Mouse (Mus musculus): Measurements from ENCODE around the gene Cutc.

Cutc gene

DNA sequence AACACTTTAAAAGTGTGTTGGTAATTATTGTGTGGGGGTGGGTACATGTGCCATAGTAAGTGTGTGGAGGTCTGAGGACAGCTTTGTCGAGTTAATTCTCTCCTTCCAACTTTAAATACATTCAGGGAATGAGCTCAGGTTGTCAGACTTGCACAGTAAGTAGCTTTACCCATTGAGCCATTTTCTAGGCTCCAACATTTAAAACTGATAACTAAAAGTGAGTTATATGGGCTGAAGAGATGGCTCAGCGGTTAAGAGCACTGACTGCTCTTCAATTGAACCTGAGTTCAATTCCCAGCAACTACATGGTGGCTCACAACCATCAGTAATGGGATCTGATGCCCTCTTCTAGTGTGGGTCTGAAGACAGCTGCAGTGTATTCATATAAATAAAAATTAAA, 1.4 kb downstream of the Cutc start:
- no peak for DNase-seq

DNA sequence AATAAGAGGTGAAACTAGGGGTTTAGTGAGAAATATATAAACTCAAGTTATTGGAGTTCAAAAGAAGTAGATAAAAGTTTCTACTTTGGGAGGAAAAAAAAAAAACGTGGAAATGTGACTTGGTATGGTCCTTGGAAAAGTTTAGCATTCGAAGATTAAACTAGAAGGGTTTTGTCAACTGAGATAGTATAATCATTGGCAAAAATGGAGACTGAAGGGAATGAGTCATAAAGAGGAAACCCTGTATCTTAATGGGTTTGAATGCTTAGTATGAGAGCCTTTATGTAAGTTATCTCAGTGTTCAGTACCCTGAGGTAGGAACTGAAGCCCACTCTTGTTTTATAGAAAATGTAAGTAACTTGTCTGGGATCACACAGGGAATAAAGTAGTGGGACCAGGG, 2.1 kb downstream of the Cutc start:
- DNase-seq = no peak

DNA sequence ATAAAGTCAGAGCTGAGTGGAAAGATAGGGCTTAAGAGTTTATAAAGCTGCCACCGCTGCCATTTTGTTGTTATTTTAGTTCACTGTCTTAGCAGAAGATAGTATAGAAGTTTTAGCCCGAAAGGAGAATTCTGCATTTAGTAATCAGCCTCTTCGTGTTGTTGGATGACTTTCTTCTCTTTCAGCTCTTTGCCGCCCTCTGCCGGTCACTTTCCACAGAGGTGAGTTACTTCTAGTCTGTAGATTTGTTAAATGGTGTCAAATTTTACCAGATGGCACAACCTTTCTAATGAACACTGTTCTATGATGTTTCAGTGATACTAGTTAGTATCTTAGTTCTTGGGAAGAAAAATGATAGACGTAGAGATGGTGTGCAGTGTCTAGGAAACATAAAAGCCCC, 7.7 kb downstream of the Cutc start:
- peak; percentile 60 for DNase-seq

DNA sequence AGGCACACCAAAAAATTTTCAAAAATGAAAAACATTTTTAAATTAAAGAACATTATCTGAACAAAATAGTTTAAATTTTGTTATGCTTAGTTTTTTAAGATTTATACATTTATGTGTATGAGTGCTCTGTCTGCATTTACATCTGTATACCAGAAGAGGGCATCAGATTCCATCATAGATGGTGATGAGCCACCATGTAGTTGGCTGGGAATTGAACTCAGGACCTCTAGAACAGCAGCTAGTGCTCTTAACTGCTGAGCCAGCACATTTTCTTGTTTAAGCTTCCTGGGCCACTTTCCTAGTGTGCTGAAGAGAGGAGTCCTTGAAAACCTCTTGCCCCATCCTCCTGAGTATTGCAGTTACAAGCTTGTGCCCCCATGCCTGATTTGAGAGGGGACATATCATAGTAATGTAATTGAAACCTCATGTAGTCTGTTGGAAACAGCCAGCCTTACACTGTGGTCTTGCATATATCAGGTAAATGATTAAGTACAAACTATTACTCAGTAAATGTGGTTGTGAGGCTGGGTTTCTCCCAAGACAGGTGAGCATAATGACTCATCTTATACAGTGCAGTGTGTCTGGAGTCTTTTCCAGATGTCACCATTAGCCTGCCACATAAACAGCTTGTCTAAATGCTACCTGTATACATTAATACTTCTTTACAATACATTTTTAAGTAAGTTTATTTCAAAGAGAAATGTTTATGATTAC, 8.9 kb downstream of the Cutc start:
- DNase-seq = no peak

DNA sequence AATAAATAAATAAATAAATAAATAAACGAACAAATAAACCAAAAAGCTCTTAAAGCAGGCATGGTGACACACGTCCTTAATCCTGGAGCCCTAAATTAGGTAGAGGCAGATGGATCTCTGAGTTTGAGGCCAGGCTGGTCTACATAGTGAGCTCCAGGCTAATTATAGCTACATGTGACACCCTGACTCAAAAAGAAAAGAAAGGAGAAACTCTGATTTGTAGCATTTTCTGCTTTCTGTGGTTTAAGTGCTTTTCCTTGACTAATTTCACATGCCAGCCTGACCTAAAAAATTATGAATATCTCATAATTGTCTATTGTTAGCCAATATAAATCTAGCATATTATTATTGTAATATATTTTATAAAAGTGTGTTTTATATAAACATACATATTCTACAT, 9.6 kb downstream of the Cutc start:
- no peak for DNase-seq

DNA sequence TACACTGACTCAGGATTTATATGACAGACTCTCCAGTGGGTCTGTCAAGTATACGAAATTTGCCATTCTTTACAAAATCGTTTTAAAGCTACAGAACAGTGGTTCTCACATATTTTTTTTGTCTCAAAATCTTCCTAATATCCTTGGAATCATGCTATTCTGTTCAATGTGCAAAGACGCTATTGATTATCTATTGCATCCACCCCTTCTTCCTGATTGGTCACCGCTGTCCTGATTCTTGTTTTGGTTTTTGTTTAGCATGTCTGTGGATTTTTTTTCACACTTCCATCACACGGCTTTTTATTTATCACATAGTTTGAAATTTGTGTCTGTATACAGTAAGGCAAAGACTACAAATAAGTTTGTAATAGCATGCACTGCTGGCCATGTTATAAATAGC, 13.7 kb downstream of the Cutc start:
- no peak for DNase-seq

DNA sequence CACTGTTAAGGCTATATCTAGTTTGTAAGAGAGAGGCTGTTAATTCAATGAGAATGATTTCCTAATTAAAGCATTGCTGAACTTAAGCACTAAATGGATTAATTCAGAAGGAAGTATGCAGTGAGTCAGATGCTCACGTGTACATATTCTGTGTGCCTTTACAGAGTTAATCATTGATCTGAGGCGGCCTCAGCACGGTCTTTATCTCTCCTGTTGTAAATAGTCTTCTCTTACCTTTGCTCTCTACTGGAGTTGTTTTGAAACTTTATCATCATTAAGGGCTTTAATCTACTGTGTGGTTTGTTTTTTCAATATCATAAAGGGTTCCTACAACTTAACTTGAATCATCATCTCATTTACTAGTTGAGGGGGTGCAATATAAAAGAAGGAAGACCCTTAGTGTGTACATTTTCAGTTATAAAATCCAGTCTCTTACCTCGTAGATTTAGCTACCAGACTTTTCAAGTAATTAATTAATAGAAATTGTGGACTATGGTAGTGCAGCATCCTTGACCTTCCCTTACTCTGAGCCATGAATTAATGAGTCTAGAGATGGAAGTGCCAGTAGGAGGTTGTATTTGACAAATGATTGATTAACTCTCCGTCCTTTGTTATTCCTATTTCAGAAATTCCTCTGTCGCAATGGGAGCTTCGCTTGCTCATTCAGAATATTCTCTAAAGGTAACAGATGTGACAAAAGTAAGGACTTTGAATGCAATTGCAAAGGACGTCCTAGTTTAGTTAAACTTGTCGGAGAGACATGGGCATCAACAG, 14.9 kb downstream of the Cutc start:
- no peak for DNase-seq

DNA sequence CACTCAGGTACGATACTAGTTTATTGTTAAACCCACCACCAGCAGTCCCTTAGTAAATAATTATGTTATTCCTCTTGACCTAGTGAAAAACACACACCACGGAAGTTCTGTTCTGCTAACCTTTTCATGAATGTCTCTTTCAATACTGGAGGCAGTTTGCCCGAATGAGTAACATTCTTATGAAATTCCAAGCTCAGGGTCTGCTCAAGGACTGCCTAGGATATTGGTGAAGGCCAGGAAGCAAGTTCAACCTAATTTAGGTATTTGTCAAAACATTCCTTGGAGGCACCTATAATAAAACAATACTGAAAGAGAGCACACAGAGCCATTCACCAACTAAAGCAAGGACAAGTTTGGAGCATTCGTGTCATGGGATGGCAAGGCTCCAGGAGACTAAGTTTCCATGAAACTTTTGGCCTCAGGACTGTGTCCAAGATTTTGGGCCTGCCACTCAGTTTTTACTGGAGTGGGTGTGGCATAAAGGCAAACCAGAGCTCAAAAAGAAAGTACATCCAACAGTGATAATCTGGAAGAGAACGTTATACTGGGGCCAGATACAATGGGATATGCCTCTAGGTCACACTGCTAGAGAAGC, 16.7 kb downstream of the Cutc start:
- DNase-seq = no peak

DNA sequence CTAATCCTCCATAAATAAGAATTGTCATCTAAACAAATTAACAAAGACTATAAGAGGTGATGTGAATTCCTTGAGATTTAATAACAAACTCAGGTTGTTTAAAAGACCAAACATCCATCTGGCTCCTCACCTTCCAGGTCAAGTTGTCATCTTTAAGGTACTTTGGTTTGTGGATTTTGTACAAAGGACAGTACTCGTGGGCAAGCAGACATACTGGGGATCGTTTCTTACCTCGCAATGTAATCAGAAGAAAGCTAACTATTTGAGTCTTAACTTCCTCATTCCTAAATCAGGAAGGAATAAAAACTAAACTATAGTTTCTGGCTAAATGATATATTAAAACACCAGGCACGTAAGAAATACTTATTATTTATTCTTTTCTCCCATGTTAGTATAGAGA, 17.8 kb downstream of the Cutc start:
- no peak for DNase-seq

DNA sequence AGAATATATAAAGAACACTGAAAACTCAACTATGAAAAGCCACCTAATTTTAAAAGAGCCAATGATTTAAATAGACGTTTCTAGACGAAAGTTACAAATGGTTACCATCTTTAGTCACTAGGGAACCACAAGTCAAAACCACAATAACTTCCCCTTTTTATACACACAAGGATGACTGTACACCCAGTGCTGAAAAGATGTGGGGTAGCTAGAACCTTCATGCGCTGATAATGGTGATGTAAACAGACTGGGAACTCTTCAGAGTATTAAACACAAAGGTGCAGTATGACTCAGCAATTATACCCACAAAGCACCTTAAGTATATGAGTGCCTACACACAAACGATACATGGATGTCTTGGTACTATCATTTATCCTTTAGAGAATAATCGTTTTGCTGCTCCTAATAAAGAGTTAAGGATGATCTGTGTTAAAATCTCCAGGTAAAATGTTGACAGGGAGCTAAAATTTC, 18.7 kb downstream of the Cutc start:
- DNase-seq = no peak

DNA sequence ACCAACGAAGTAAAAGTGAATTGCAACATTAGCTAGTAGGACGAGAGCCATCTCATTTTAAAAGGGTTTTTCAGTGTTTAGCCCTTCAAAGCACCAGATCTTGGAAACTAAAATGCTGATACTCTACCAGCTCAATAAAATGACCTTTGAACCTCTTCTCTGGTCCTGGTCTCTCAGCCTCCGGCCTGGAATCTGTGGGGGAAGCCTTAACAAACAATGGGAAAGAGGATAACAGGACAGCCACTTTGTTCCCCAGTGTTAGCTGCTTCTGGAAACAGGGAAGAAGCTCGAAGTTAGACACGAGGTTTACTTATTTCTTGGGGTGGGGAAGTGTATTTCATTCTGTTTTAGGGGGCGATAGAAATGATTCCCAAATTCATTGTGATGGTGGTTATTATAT, 19.5 kb downstream of the Cutc start:
- no peak for DNase-seq

DNA sequence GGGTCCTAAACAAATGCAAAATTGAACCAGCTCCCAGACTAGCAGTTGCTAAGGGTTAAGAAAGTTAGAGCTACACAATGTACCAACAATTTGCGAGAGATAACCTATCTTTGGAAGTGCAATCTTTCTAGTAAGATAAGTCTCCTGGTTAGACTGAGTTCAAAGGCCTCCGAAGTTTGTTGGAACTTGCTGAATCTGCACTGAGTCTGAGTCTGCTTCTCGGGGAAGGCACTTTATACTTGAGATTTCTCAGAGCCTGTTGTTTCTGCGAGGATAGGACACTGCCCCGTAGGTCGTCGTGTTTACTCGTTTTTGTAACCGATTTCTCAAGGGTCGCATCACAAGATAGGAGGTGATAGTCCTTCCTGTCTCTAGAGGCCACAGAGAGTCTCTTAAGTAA, 22.6 kb downstream of the Cutc start:
- no peak for DNase-seq

DNA sequence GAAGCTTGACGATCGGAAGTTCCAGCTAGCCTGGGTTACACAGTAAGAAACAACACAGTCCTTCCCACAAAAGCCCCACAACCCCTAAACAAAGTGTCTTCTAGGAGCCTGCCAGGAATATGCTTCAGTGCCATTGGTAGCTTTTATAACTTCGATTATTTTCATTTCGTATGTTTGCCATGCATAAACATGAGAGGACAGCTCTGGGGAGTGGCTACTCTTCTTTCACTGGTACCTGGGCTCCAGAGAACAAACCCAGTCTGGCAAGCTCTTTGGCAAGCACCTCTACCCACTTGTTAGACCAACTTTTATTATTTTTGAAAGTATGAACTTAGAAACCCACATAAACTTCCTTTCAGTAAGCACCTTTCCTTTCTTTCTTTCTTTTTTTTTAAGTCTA, 23.8 kb downstream of the Cutc start:
- no peak for DNase-seq

DNA sequence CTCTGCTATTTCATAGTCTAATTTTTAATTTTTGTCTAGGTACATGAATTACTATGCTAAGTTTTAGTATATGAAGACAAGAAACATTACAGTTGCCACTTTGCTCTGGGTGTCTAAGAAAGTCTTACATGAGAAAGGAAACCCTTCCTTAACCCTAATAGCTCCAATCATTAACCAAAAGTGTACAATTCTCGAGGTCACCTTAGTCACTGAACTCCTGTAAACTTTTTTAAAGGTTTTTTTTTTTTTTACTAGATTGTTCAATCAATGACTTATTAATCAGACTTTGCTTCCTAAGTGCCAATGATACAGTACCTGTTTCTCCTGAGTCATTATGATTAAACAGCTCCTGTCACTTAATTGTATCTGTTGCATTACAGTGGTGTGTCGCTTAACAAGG, 24.5 kb downstream of the Cutc start:
- DNase-seq = no peak

DNA sequence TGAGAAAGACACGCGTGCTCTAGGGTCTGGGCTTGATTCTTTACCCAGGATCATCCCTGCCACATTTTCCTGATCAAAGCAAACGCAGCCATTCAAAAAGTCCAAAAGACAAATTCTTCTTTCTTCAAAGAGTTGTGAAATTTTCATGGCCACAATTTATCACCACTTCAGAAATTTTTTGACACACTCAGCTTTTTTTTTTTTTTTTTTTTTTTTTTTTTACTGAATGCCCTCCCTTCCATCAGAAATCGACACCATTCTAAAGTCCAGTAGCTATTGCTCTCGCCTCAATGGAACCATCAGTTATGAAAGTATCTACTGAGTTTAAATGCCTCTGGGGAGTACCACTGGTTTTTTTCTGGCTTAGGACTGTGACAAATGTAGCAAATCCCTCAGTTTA, 27.6 kb downstream of the Cutc start:
- no peak for DNase-seq

DNA sequence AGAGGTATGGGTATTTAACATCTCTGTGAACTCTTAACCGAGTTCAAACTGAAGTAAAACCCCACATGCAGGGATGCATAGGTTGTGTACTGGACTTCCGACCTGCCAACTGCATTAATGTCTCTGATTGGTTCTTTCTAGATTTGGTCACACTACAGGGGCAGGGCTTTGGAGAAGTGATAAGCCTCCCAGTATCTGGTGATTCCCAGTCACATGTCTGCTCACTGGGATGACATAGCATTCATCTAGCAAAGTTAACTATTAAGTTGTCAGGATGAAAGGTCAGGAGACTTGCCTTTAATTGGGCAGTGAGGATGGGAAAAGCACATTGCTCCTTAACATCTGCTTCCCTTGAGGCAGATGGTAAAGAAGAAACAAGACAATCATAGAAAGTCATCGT, 29.2 kb downstream of the Cutc start, which contains the start of gene Abcc2:
Gene Abcc2, plus strand, starts transcription at position 213 of the 400 bp plus-strand sequence.
- no peak for DNase-seq

DNA sequence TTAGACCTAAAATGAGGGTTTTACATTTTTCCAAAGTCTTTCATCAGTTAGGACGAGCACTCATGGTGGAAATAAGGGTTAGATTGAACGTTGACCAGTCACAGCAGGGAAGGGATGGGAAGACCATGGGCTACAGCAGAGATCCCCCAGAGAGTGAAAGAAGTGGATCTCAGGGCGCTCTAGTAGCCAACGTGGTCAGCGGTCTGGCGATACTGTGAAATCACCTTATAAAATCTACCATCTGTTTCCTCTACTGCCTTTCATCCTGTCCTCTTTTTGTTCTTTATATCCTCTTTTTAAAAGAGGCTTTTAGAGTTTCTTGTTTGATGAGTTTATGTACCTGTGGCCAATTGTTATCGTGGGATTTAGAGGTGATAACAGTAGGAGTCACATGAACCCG, 32.0 kb downstream of the Cutc start:
- no peak for DNase-seq

DNA sequence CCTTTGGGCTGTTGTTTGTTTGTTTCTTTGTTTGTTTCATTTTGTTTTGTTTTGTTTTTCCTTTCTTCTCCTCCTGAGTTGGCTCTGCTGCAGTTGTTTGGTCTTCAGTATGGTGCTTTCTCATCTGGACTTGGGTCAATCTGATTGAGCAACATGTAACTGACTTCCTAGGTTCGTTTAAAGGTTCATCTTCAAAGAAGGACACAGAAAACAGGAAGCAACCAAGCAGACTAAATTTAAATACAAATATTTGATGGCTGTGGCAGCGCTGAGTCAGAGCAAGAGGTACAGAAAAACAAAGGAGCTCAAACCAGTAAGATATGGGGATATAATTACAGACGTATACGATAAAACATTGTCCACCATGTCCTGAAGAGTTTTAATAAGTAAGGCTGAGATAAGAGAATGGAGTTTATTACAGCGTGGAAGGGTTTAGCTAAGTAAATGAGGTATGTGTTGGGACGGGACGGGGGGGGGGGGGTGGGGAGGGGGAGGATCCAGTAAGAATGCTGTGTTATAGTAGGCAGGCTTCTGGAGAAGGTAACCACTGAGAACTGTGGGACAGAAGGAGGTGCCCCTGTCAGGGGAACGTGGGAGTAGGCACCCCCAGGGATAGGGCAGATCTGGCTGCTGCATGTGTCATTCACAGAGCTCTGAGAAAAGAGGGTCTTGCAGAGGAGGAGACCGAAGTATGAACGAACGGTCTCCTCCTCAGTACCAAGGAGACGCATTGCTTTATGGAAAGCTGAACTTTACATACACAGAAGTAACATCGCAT, 33.6 kb downstream of the Cutc start:
- no peak for DNase-seq

DNA sequence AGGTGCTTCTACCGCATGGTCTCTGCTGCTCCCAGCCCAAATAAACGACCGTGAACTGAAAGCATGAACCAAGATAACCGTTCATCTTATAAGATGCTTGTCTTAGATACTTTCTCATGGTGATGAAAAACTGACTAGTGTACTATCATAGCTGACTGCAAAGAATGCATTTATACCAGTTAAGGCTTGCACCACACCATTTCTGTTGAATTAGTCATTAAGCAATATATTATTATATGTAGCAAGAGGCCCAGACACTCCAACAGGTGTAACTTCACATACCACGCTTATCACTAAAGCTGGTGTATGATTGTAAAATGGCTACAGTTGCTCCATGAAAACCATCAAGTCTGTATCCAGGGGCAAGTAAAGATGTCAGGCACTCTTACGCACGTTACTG, 37.0 kb downstream of the Cutc start:
- DNase-seq = no peak

DNA sequence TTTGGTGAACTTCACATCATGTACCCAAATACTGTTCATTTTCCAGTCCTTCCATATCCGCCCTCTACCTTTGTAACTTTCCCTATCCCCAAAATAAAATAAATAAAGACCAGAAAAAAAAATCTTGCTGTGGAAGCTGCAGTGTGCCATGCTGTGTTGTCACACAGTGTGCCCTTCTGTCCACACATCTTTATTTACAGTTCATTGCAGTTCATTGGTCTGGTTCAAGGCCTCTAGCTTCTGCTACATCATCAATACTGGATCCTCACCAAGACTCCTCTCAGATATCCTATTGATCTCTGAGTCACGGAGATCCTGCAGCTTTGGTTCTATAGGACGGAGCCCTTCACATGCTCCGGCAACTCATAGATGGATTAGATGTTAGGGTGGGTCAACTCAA, 39.7 kb downstream of the Cutc start:
- no peak for DNase-seq

DNA sequence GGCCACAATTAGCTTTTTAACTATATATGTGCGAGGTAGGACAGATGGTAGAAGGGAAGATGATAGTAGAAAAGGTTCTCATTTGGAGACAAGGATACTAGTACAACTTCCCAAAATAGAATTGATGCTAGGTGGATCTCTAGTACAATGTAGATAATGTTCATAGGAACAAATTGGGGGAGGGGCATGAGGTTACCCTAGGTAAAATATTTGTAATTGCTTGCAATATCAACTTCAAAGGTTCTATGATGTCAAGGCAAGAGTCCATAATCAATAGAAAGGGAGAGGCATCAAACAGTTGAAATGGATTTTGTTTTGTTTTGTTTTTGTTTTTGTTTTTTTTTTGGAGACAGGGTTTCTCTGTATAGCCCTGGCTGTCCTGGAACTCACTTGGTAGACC, 41.2 kb downstream of the Cutc start:
- DNase-seq = no peak

DNA sequence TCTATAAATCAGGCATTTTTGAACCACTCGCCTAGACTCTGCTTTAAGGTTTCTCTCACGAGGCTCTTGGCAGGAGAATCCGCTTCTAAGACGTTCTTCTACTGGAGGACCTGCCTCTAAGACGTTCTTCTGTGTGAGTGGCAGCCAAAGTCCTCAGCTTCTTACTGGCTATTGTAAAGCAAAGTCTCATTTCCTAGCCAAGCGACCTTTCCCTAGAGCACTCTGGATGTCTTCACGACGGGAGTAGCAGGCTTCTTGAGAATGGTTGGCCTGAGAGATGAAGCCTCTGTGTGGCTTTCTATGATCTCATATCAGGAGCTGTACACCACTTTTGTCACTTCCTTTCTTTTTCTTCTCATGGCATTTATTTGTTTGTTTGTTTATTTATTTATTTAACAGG, 42.7 kb downstream of the Cutc start:
- DNase-seq = no peak

DNA sequence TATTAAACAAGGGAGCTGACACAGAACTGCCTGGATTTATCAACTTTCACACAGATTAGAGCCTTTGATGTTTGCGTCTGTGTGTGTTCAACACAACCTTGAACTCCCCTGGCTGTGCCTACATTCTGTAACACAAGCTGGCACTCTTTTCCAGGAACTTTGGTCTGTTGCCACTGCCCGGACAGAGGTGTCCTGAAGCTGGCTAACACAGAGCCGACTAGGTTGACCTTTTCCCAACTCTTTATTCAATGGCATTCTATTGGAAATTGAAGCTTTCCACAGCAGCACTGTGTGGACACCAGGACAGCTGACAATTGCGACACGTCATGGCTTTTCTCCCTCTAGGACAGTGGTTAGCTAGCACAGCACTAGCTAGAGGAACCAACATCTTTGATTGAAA, 44.4 kb downstream of the Cutc start:
- no peak for DNase-seq

Data from cerebellum, adult 8-10 months (tissue).